Mouse (Mus musculus) heart, embryonic 11.5 days (tissue): Measurements from ENCODE around the gene Cdc42bpb. TPM values are rescaled to one million over a fixed set of nuclear protein-coding genes. Genes with fewer than 3 reads are reported as not detected.

Experiments used
- ATAC-seq: fragments of 200-750 bp; cut with Nextera tagmentation; replicated peaks from 2 replicates; pipeline ENCODE4 v1.8.0; 2017; ENCODE audit warnings: moderate library complexity; ENCODE audit not compliant: insufficient number of reproducible peaks, low FRiP score, low TSS enrichment
- H3K27ac ChIP-seq: fragments of 300-500 bp; sonication (generic); 2 replicates; pipeline ENCODE4 v1.5.1; 2014; ENCODE audit warnings: mild to moderate bottlenecking, low read depth, low read length
- H3K27me3 ChIP-seq: fragments of 300-500 bp; sonication (generic); 2 replicates; pipeline ENCODE4 v1.6.1; 2014; ENCODE audit warnings: mild to moderate bottlenecking, low read length, mixed read lengths; ENCODE audit not compliant: control insufficient read depth, insufficient read depth
- H3K36me3 ChIP-seq: fragments of 300-500 bp; sonication (generic); 2 replicates; pipeline ENCODE4 v1.6.1; 2014; ENCODE audit warnings: mild to moderate bottlenecking, low read length, moderate library complexity, mixed read lengths; ENCODE audit not compliant: control insufficient read depth, insufficient read depth
- H3K4me1 ChIP-seq: fragments of 300-500 bp; sonication (generic); 2 replicates; pipeline ENCODE4 v1.6.1; 2014; ENCODE audit warnings: low read length; ENCODE audit not compliant: control insufficient read depth, insufficient read depth
- H3K4me2 ChIP-seq: fragments of 300-500 bp; sonication (generic); 2 replicates; pipeline ENCODE4 v1.6.1; 2014; ENCODE audit warnings: mild to moderate bottlenecking, moderate library complexity
- H3K4me3 ChIP-seq: fragments of 300-500 bp; sonication (generic); 2 replicates; pipeline ENCODE4 v1.5.1; 2014; ENCODE audit warnings: low read depth, low read length
- H3K9ac ChIP-seq: fragments of 300-500 bp; sonication (generic); 2 replicates; pipeline ENCODE4 v1.6.1; 2014; ENCODE audit warnings: mild to moderate bottlenecking, low read depth, low read length, moderate library complexity
- H3K9me3 ChIP-seq: fragments of 300-500 bp; sonication (generic); replicated peaks from 2 replicates; pipeline ENCODE4 v1.6.1; 2016; ENCODE audit warnings: low read length; ENCODE audit not compliant: control insufficient read depth
- WGBS: fragments of 180-500 bp; shearing (Covaris S2); extraction: QIAGEN DNeasy Blood & Tissue Kit; methylation state at CpG from one replicate; pipeline ENCODE4 v1.1.7; 2014; ENCODE audit not compliant: insufficient replicate concordance; 5-methylcytosine and 5-hydroxymethylcytosine counted together
- polyA plus RNA-seq: library from polyadenylated mRNA; unstranded; fragments of >200 nt; fragmentation: Nextera tagmentation; extraction: Ambion mirVana; gene quantifications from 2 replicates; pipeline ENCODE4 v1.2.1, GENCODE M21; 2014

Cdc42bpb gene
- polyA plus RNA-seq, 1 experiment from 2014 or later = 33.2 TPM

- Histone ChIP-seq H3K27me3 (peaks cover 20% of the 10 kb centered on the region), H3K4me2 (peak within 1 kb of the TSS; percentile 74), H3K4me1 (peaks cover 32% of the 10 kb centered on the region), H3K4me3 (peak within 1 kb of the TSS; percentile 29), H3K9me3 (no peaks in the 10 kb centered on the region), H3K36me3 (no peaks in the 10 kb centered on the region), H3K27ac (no peak within 1 kb of the TSS), H3K9ac (no peak within 1 kb of the TSS)
- no peak for ATAC-seq
- WGBS = 3% methylated on average over 17 of the region's 17 CpGs
These were observed 39.6 kb upstream of the Cdc42bpb start, which contains the start of gene Exoc3l4 for GRCm38 (mm10) chr12:111416921-111417779. Gene Exoc3l4 (plus strand): TSS chr12:111417017.

- peak; percentile 73 for ATAC-seq
- Histone ChIP-seq H3K4me1 (peaks cover 21% of the 10 kb centered on the region), H3K9ac (peak overlapping the region; percentile 50), H3K9me3 (no peaks in the 10 kb centered on the region), H3K27ac (peak overlapping the region; percentile 41), H3K4me2 (peak overlapping the region; percentile 66), H3K36me3 (no peaks in the 10 kb centered on the region), H3K27me3 (peaks cover 20% of the 10 kb centered on the region), H3K4me3 (peak overlapping the region; percentile 26)
- under 1% methylated on average over 21 of the region's 21 CpGs for whole genome bisulfite sequencing
These were observed 35.8 kb upstream of the Cdc42bpb start for GRCm38 (mm10) chr12:111413300-111413699.

- H3K4me1 ChIP-seq = peaks cover 21% of the 10 kb centered on the region
- WGBS = 11% methylated on average over 12 of the region's 12 CpGs
- H3K9ac ChIP-seq = peak overlapping the region; percentile 50
- ATAC-seq = peak; percentile 14; the same call in 1 of the 2 replicates
- peaks cover 23% of the 10 kb centered on the region for H3K27me3 ChIP-seq
- no peaks in the 10 kb centered on the region for H3K9me3 ChIP-seq
- peak overlapping the region; percentile 66 for H3K4me2 ChIP-seq
- no peaks in the 10 kb centered on the region for H3K36me3 ChIP-seq
- peak overlapping the region; percentile 41 for H3K27ac ChIP-seq
- H3K4me3 ChIP-seq = peak overlapping the region; percentile 26
These were observed 35.2 kb upstream of the Cdc42bpb start for GRCm38 (mm10) chr12:111412581-111413284.

- Histone ChIP-seq H3K4me3 (no peak overlapping the region), H3K36me3 (no peaks in the 10 kb centered on the region), H3K4me2 (no peak overlapping the region), H3K27ac (no peak overlapping the region), H3K27me3 (peaks cover 33% of the 10 kb centered on the region), H3K9me3 (no peaks in the 10 kb centered on the region), H3K9ac (no peak overlapping the region), H3K4me1 (peaks cover 15% of the 10 kb centered on the region)
- no peak for ATAC-seq
- 73% methylated on average over 8 of the region's 8 CpGs for WGBS
These were observed 34.3 kb upstream of the Cdc42bpb start for GRCm38 (mm10) chr12:111411631-111412355.

- H3K27ac ChIP-seq = no peak overlapping the region
- H3K4me3 ChIP-seq = no peak overlapping the region
- no peak for ATAC-seq
- H3K4me2 ChIP-seq = no peak overlapping the region
- H3K36me3 ChIP-seq = no peaks in the 10 kb centered on the region
- H3K9ac ChIP-seq = no peak overlapping the region
- H3K4me1 ChIP-seq = peaks cover 18% of the 10 kb centered on the region
- H3K9me3 ChIP-seq = no peaks in the 10 kb centered on the region
- WGBS = 39% methylated on average over 5 of the region's 5 CpGs
- peaks cover 46% of the 10 kb centered on the region for H3K27me3 ChIP-seq
These were observed 32.1 kb upstream of the Cdc42bpb start for GRCm38 (mm10) chr12:111409583-111409982.

- Histone ChIP-seq H3K36me3 (no peaks in the 10 kb centered on the region), H3K27ac (no peak within 1 kb of the TSS), H3K4me3 (peak within 1 kb of the TSS; percentile 25), H3K9ac (no peak within 1 kb of the TSS), H3K27me3 (peaks cover 49% of the 10 kb centered on the region), H3K9me3 (no peaks in the 10 kb centered on the region), H3K4me2 (peak within 1 kb of the TSS; percentile 54), H3K4me1 (peaks cover 6% of the 10 kb centered on the region)
- WGBS = 1% methylated on average over 24 of the region's 24 CpGs
- no peak for ATAC-seq
These were observed 29.1 kb upstream of the Cdc42bpb start, which contains the start of gene Lbhd2 for GRCm38 (mm10) chr12:111406622-111407021. Gene Lbhd2 (plus strand): TSS chr12:111406809.

DNA sequence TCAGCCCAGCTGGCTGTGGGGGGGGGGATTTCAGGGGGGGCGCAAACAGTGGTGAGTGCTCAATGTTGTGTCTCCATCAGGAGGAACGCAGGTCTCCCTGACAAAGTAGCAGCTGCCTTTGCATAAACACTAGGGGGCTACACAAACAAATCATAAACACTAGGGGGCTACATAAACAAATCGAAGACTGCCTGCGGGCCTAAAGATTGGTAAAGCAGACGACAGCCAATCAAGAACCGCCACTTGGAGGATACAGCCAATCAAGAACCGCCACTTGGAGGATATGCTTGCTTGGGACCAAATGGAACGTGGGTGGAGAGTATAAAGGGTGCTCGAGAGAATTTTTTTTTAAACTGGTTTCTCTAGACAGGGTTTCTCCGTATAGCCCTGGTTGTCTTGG lies 27.4 kb upstream of the Cdc42bpb start:
- Histone ChIP-seq H3K27me3 (peaks cover 43% of the 10 kb centered on the region), H3K4me3 (no peak overlapping the region), H3K4me2 (no peak overlapping the region), H3K36me3 (no peaks in the 10 kb centered on the region), H3K9ac (no peak overlapping the region), H3K27ac (no peak overlapping the region), H3K4me1 (peaks cover 6% of the 10 kb centered on the region), H3K9me3 (no peaks in the 10 kb centered on the region)
- no peak for ATAC-seq
- 57% methylated on average over 10 of the region's 10 CpGs for WGBS
